Mouse (Mus musculus) hindbrain, postnatal 0 days (tissue): ENCODE measurements around the gene Asb13. TPM values are rescaled to one million over a fixed set of nuclear protein-coding genes. Genes with fewer than 3 reads are reported as not detected.
A peak's percentile ranks its signal among the peaks of the same experiment; 100 is the strongest.

Experiments
- ATAC-seq: fragments of 200-750 bp; cut with Nextera tagmentation; 2 replicates; pipeline ENCODE4 v1.8.0; 2017; ENCODE audit warnings: mild to moderate bottlenecking, moderate TSS enrichment, moderate library complexity
- DNase-seq: peaks from one replicate; pipeline ENCODE4 v3.0.0-alpha.2; 2015; ENCODE audit warnings: low spot score
- H3K27ac ChIP-seq: fragments of 300-500 bp; sonication (generic); 2 replicates; pipeline ENCODE4 v1.5.1; 2014; ENCODE audit warnings: mild to moderate bottlenecking
- H3K27me3 ChIP-seq: fragments of 300-500 bp; sonication (generic); 2 replicates; pipeline ENCODE4 v1.6.1; 2014; ENCODE audit warnings: low read length, mixed read lengths; ENCODE audit not compliant: insufficient read depth
- H3K36me3 ChIP-seq: fragments of 300-500 bp; sonication (generic); 2 replicates; pipeline ENCODE4 v1.6.1; 2014; ENCODE audit warnings: low read length, mixed read lengths; ENCODE audit not compliant: insufficient read depth
- H3K4me1 ChIP-seq: fragments of 300-500 bp; sonication (generic); 2 replicates; pipeline ENCODE4 v1.6.1; 2014; ENCODE audit warnings: antibody characterized with exemption, low read length, mixed read lengths; ENCODE audit not compliant: insufficient read depth
- H3K4me2 ChIP-seq: fragments of 300-500 bp; sonication (generic); 2 replicates; pipeline ENCODE4 v1.6.1; 2014; ENCODE audit warnings: low read depth, mild to moderate bottlenecking, low read length, moderate library complexity, mixed read lengths
- H3K4me3 ChIP-seq: fragments of 300-500 bp; sonication (generic); 2 replicates; pipeline ENCODE4 v1.5.1; 2014; ENCODE audit warnings: low read length
- H3K9ac ChIP-seq: fragments of 300-500 bp; sonication (generic); replicated peaks from 2 replicates; pipeline ENCODE4 v1.6.1; 2014; ENCODE audit warnings: mild to moderate bottlenecking, low read length, moderate library complexity, mixed read lengths
- H3K9me3 ChIP-seq: fragments of 300-500 bp; sonication (generic); 2 replicates; pipeline ENCODE4 v1.6.1; 2016; ENCODE audit warnings: low read length, mixed read lengths
- CTCF ChIP-seq: IDR thresholded peaks from 2 replicates; pipeline ENCODE4 v1.5.1; 2016; ENCODE audit warnings: antibody characterized with exemption, control low read depth, low read depth
- WGBS: fragments of 180-500 bp; shearing (Covaris S2); extraction: QIAGEN DNeasy Blood & Tissue Kit; methylation state at CpG from one replicate; pipeline ENCODE4 v1.1.7; 2014; 5-methylcytosine and 5-hydroxymethylcytosine counted together
- polyA plus RNA-seq: library from polyadenylated mRNA; unstranded; fragments of >200 nt; fragmentation: Nextera tagmentation; extraction: Ambion mirVana; gene quantifications from 2 replicates; pipeline ENCODE4 v1.2.1, GENCODE M21; 2015
- total RNA-seq: library from RNA; depleted of rRNA; stranded (reverse); fragments of >200 nt; gene quantifications from 2 replicates; pipeline ENCODE4 v1.2.3, GENCODE M21; 2014

Gene Asb13
- total and polyA plus RNA-seq, 2 experiments from 2014 or later, result 16.5 to 16.6 TPM

DNA sequence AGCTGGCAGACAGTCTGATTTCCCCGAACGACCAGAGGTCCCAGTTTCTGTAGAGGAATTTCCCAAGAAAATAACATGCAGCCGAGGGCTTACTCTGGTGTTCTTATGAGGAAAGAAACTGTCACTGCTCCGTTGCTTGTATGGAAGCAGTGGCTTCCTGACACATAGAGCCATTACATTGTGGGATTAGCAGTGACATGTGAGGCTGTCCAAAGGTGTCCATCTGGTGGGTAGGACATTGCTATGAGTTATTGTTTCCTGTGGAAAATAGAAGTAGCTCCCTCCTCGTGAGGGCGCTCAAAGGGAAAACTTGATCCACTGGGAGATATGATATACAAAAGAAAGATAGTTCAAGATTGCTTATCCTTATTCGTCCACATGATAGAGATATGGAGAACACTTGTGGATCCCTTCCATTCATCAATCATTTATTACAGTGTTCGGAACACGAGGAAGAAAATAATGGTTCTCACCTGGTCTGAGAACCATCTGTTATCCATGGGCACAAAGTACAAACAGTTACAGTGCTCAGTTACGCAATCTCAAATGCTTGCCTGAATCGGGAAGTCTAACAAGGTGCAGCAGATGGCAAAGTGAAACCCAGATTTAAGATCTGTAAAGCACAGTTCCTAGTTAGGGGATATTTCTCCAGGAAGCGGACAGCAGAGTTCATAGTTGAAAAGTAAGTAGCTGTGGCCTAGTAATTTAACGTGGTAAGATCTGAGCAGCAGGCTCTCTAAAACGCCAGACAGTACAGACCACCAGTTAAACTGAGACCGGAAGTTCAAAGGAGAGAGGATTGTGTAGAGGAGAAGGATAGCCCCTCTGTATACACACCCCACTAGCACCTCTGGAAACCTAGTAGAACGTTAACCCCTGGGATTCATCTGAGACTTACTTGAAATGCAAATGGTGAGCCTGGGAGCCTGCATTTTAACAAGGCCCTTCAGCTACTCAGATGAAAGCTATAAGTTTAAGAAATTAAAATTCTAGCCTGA, 25.6 kb downstream of the Asb13 start:
- Histone ChIP-seq H3K27me3 (no peaks in the 10 kb centered on the region), H3K9me3 (no peaks in the 10 kb centered on the region), H3K4me3 (no peak overlapping the region), H3K4me2 (no peak overlapping the region), H3K27ac (no peak overlapping the region), H3K9ac (no peak overlapping the region), H3K36me3 (no peaks in the 10 kb centered on the region), H3K4me1 (no peaks in the 10 kb centered on the region)
- no peak for TF ChIP-seq CTCF
- WGBS, result 80% methylated on average over 16 of the region's 16 CpGs
- DNase-seq (no peak), ATAC-seq (no peak)

GRCm38 (mm10) chr13:3664241-3664640, 30.4 kb downstream of the Asb13 start:
- 71% methylated on average over 3 of the region's 3 CpGs for WGBS
- Histone ChIP-seq H3K9ac (no peak overlapping the region), H3K27me3 (no peaks in the 10 kb centered on the region), H3K27ac (no peak overlapping the region), H3K4me2 (no peak overlapping the region), H3K9me3 (no peaks in the 10 kb centered on the region), H3K36me3 (no peaks in the 10 kb centered on the region), H3K4me1 (no peaks in the 10 kb centered on the region), H3K4me3 (no peak overlapping the region)
- DNase-seq (no peak), ATAC-seq (peak; percentile 24; the same call in 1 of the 2 replicates)
- no peak for TF ChIP-seq CTCF

DNA sequence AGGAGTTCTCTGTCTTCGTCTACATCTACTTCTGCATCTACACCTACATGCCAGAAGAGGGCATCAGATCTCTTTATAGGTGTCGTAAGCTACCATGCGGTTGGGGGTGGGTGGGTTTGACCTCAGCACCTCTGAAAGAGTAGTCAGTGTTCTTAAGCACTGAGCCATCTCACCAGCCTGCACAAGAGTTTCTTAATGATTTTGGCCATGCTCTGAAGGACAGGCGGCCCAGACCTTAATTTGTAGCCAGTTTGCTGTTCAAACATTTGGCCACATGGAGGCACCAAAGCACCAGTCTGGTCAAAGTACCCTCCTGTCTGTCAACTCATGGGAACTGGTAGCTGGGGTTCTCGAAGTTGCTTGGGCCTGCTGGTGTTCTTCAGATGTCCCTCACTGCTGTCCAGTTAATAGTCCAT, 31.5 kb downstream of the Asb13 start:
- Histone ChIP-seq H3K4me3 (no peak overlapping the region), H3K9ac (no peak overlapping the region), H3K4me1 (no peaks in the 10 kb centered on the region), H3K4me2 (peak overlapping the region; percentile 44; the same call in 1 of the 2 replicates), H3K36me3 (no peaks in the 10 kb centered on the region), H3K27ac (no peak overlapping the region), H3K9me3 (no peaks in the 10 kb centered on the region), H3K27me3 (no peaks in the 10 kb centered on the region)
- DNase-seq (peak; percentile 82), ATAC-seq (peak; percentile 87)
- peak; percentile 89 for TF ChIP-seq CTCF
- WGBS, result 10% methylated on average over 5 of the region's 5 CpGs

DNA sequence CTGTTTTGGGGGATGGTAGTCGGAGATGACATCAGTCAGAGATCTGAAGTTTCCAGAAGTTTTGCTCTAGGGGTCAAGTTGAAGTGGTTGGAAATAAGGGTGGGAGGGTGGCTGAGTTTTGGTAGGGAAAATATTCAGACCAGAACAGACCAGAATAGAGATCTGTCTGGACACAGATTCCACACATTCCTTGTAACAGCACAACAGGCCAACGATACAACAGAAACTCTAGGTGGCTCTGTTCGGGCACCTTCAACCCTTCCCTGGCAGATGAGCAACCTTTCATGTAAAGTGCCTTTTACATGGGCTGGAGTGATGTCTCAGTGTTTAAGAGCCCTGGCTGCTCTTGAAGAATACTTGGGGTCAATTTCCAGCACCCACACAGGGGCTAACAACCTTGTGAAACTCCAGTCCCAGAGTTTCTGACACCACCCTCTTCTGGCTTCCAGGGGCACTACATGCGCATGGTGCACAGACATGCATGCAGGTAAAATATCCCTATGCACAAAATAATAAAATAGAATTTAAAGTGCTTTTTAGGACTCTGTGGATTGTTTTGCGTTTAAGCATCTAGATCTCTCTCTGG, 33.5 kb downstream of the Asb13 start:
- ATAC-seq, result no peak
- DNase-seq, result no peak
- H3K4me3 ChIP-seq, result no peak overlapping the region
- H3K36me3 ChIP-seq, result no peaks in the 10 kb centered on the region
- H3K4me1 ChIP-seq, result no peaks in the 10 kb centered on the region
- no peak overlapping the region for H3K9ac ChIP-seq
- no peaks in the 10 kb centered on the region for H3K27me3 ChIP-seq
- TF ChIP-seq CTCF, result peak; percentile 43
- WGBS, result 84% methylated on average over 5 of the region's 5 CpGs
- no peaks in the 10 kb centered on the region for H3K9me3 ChIP-seq
- H3K4me2 ChIP-seq, result no peak overlapping the region
- H3K27ac ChIP-seq, result no peak overlapping the region

DNA sequence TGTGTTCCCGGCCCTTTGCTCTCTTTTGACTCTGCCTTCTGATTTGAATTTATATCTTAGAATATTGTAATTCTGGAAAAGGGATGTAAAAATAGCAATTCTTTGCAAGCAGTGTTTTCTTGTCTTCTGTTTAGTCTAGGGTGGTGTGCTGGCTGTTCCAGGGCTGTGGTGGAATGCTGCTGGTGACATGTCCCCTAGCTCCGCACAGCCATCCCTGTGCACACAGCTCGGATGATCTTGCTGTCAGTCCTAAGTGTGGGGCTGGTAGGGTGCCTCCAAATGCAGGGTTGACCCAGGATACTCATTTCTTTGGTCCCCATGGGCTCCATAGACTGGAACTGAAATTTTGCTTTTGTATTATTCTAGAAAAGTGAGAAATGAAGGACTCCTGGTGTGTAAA, 34.2 kb downstream of the Asb13 start:
- H3K9ac ChIP-seq, result no peak overlapping the region
- ATAC-seq (no peak), DNase-seq (no peak)
- no peaks in the 10 kb centered on the region for H3K27me3 ChIP-seq
- H3K4me2 ChIP-seq, result no peak overlapping the region
- H3K27ac ChIP-seq, result no peak overlapping the region
- H3K9me3 ChIP-seq, result no peaks in the 10 kb centered on the region
- H3K4me3 ChIP-seq, result no peak overlapping the region
- no peak for TF ChIP-seq CTCF
- 90% methylated on average over 3 of the region's 3 CpGs for WGBS
- H3K4me1 ChIP-seq, result no peaks in the 10 kb centered on the region
- H3K36me3 ChIP-seq, result no peaks in the 10 kb centered on the region

GRCm38 (mm10) chr13:3669611-3670010, 35.8 kb downstream of the Asb13 start:
- DNase-seq, result no peak
- H3K9ac ChIP-seq, result no peak overlapping the region
- no peak overlapping the region for H3K4me2 ChIP-seq
- H3K36me3 ChIP-seq, result no peaks in the 10 kb centered on the region
- H3K27ac ChIP-seq, result no peak overlapping the region
- WGBS, result 82% methylated on average over 1 of the region's 1 CpGs
- no peak for ATAC-seq
- no peak overlapping the region for H3K4me3 ChIP-seq
- no peak for TF ChIP-seq CTCF
- no peaks in the 10 kb centered on the region for H3K4me1 ChIP-seq
- no peaks in the 10 kb centered on the region for H3K27me3 ChIP-seq
- no peaks in the 10 kb centered on the region for H3K9me3 ChIP-seq
